In the genomic region with DNA sequence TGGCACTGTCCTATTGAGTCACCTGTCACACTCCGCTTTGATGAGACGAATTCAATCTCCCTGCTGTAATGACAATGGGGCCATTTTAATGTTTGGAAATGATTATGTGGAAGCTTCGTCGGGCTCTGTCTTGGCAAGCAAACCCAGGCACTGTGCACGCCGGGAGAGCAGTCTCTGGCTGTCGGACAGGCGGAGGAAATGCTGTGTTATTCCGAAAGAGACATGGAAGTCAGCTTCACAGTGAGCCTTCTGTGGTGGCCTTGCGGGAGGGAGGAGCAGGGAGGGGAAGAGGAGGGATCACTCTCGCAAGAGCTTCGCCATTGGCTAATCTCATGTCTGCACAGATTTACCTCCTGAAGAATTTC, we compare ENCODE assay signal across 9 mouse cellular contexts.
DNase-seq lines count a peak whose midpoint lies in the region; ATAC-seq and TF ChIP-seq lines count a peak whose summit lies in the region.
"Had no signal": no experiment of that assay in that cellular context is flagged by ENCODE, and none has a peak within 500 bp of the region (broad histone marks: within the 10 kb centered on the region; RNA-seq: fewer than 3 reads in every experiment).

No protein-coding gene starts in this region.

- ATAC-seq in forebrain, embryonic 14.5 days: peak; percentile 92
- ATAC-seq in neural tube, embryonic 14.5 days (ENCODE audit: low read depth): peak; percentile 91
- ATAC-seq in activated CD4-positive, CD25-positive, alpha-beta regulatory T cell, adult 4 months: no peak

- H3K4me3 ChIP-seq in heart, adult 2 months: peak overlapping the region; percentile 22
- peak overlapping the region; percentile 26 for H3K4me3 ChIP-seq in forebrain, embryonic 14.5 days (ENCODE audit: low read depth, low read length)
- peak overlapping the region; percentile 51 for H3K4me3 ChIP-seq in layer of hippocampus, adult 2 months
- H3K4me3 ChIP-seq in neural tube, embryonic 14.5 days (ENCODE audit: low read depth, low read length): peak overlapping the region; percentile 25

- 37% methylated on average over 12 of the region's 12 CpGs for WGBS in heart, adult 2 months
- WGBS in forebrain, embryonic 14.5 days: 14% methylated on average over 12 of the region's 12 CpGs
- WGBS in neural tube, embryonic 14.5 days: 43% methylated on average over 12 of the region's 12 CpGs

- intact Hi-C loops in heart, adult 2 months (cut with DNase I): no loop called here

- H3K36me3 ChIP-seq in heart, adult 2 months (ENCODE audit: control insufficient read depth, insufficient read depth, low read length): no peaks in the 10 kb centered on the region
- no peaks in the 10 kb centered on the region for H3K36me3 ChIP-seq in forebrain, embryonic 14.5 days (ENCODE audit: control insufficient read depth, insufficient read depth, low read length)
- H3K36me3 ChIP-seq in neural tube, embryonic 14.5 days (ENCODE audit: control insufficient read depth, insufficient read depth, low read length): no peaks in the 10 kb centered on the region

- TF ChIP-seq POLR2A in heart, adult 2 months (IDR thresholded peaks at IDR 0.05; ENCODE audit: insufficient read depth, low read depth, low read length): no peak

- no peak for TF ChIP-seq EP300 in heart, adult 2 months (IDR thresholded peaks at IDR 0.05; ENCODE audit: insufficient read depth, low read depth, low read length)

- H3K9me3 ChIP-seq in forebrain, embryonic 14.5 days (replicated peaks; ENCODE audit: control insufficient read depth, low read length): no peaks in the 10 kb centered on the region
- H3K9me3 ChIP-seq in neural tube, embryonic 14.5 days (ENCODE audit: control insufficient read depth, low read length): no peaks in the 10 kb centered on the region

- H3K27me3 ChIP-seq in heart, adult 2 months (ENCODE audit: control insufficient read depth, insufficient read depth, low read length): 0 out of 2 replicates have a peak, but pooled peaks cover 2% of the 10 kb centered on the region
- no peaks in the 10 kb centered on the region for H3K27me3 ChIP-seq in forebrain, embryonic 14.5 days (replicated peaks; ENCODE audit: control insufficient read depth, insufficient read depth, low read length)
- H3K27me3 ChIP-seq in neural tube, embryonic 14.5 days (ENCODE audit: control insufficient read depth, insufficient read depth, low read length): no peaks in the 10 kb centered on the region

- 0 out of 2 replicates have a peak overlapping the region, but pooled peaks have one; percentile 28 for H3K9ac ChIP-seq in heart, adult 2 months (ENCODE audit: low read depth, low read length)
- peak overlapping the region; percentile 45; the same call in 1 of the 2 replicates for H3K9ac ChIP-seq in forebrain, embryonic 14.5 days (ENCODE audit: low read length)
- H3K9ac ChIP-seq in neural tube, embryonic 14.5 days (replicated peaks; ENCODE audit: low read depth, low read length): 0 out of 2 replicates have a peak overlapping the region, but pooled peaks have one; percentile 39

- DNase-seq in heart, adult 2 months: no peak
- no peak for DNase-seq in heart, adult 9 months (ENCODE audit: low spot score in 2 of 2)
- peak; percentile 78 for DNase-seq in forebrain, embryonic 14.5 days (ENCODE audit: low spot score)
- peak; percentile 58 to 64 for DNase-seq in layer of hippocampus, adult 2 months (ENCODE audit: low spot score in 2 of 2)
- no peak for DNase-seq in urinary bladder, postnatal 25 days (ENCODE audit: low spot score)
- no peak for DNase-seq in testis, postnatal 14 days (ENCODE audit: low spot score)

- no peak for TF ChIP-seq CTCF in heart, adult 2 months (IDR thresholded peaks at IDR 0.05)
- TF ChIP-seq CTCF in layer of hippocampus, adult 2 months (conservative IDR thresholded peaks at IDR 0.05): no peak

- H3K4me1 ChIP-seq in heart, adult 2 months (ENCODE audit: control insufficient read depth, insufficient read depth, low read length): no peaks in the 10 kb centered on the region
- peaks cover 6% of the 10 kb centered on the region; the same call in 1 of the 2 replicates for H3K4me1 ChIP-seq in forebrain, embryonic 14.5 days (ENCODE audit: control insufficient read depth, insufficient read depth, low read length)
- 0 out of 2 replicates have a peak, but pooled peaks cover 2% of the 10 kb centered on the region for H3K4me1 ChIP-seq in neural tube, embryonic 14.5 days (ENCODE audit: control insufficient read depth, insufficient read depth, low read length)

- no peaks in the 10 kb centered on the region for H3K79me2 ChIP-seq in heart, adult 2 months (replicated peaks; ENCODE audit: control insufficient read depth, insufficient read depth, low read length)

- no peak overlapping the region for H3K27ac ChIP-seq in heart, adult 2 months
- peak overlapping the region; percentile 79 for H3K27ac ChIP-seq in forebrain, embryonic 14.5 days (ENCODE audit: low read depth, low read length)
- H3K27ac ChIP-seq in layer of hippocampus, adult 2 months: peak overlapping the region; percentile 90
- H3K27ac ChIP-seq in neural tube, embryonic 14.5 days (ENCODE audit: low read depth, low read length): peak overlapping the region; percentile 81
- H3K27ac ChIP-seq: macrophage had no signal

- peak overlapping the region; percentile 48 for H3K4me2 ChIP-seq in forebrain, embryonic 14.5 days (ENCODE audit: low read length)
- peak overlapping the region; percentile 33 for H3K4me2 ChIP-seq in neural tube, embryonic 14.5 days (ENCODE audit: low read depth, low read length)

Comparison
In these comparisons a context has a peak if more than half of its experiments do, and no peak if none do; other contexts are left out.
1. DNase-seq: peak in forebrain, embryonic 14.5 days (single experiment) and layer of hippocampus, adult 2 months (2 of 2); none in heart, adult 2 months (0 of 2), heart, adult 9 months (0 of 2), urinary bladder, postnatal 25 days (single experiment) and testis, postnatal 14 days (single experiment).
2. Peak in every context shown above with its lines, with median percentiles within 50 percentile points of each other: H3K4me3 ChIP-seq and H3K9ac ChIP-seq.